Mouse (Mus musculus) cerebellum, postnatal 14 days (tissue): ENCODE measurements around the gene Gm2897.
"Not testable (repeated sequence)": the region's sequence is repeated elsewhere in the genome, so short reads cannot be mapped to it uniquely, and the experiment has no call there.

Experiments
- DNase-seq, 2 experiments: peaks; one replicate each; pipeline ENCODE4 v3.0.0; 2021; ENCODE audit warnings: mixed read lengths in 2 of 2

Gm2897 gene

GRCm38 (mm10) chr14:3048727-3049512, at the start of gene Gm2897:
Gene Gm2897 (plus strand): TSS chr14:3049285.
- peak; percentile 24 to 29 for DNase-seq

- DNase-seq: not testable (repeated sequence)
Measured at GRCm38 (mm10) chr14:3029702-3030101, 19.4 kb upstream of the Gm2897 start, which contains the start of gene Gm2888. Gene Gm2888 (plus strand): TSS chr14:3030002.

- DNase-seq: peak; percentile 31 to 37
Measured at GRCm38 (mm10) chr14:3049513-3049800, 372 bp downstream of the Gm2897 start.

- peak; percentile 12 to 32 for DNase-seq
Measured at GRCm38 (mm10) chr14:3050087-3050486, 1.0 kb downstream of the Gm2897 start.

GRCm38 (mm10) chr14:3116051-3116450, 67.0 kb downstream of the Gm2897 start:
- not testable (repeated sequence) for DNase-seq
